Mouse (Mus musculus) liver, adult 2 months (tissue): ENCODE data around the gene Ripor2.

Experiments used
- CTCF ChIP-seq: fragments of 200-500 bp; IDR thresholded peaks from 2 replicates; pipeline ENCODE4 v1.5.1; 2011; ENCODE audit warnings: low read depth, low read length, control low read depth
- POLR2A ChIP-seq: fragments of 200-500 bp; IDR thresholded peaks from 2 replicates; pipeline ENCODE4 v1.6.1; 2011; ENCODE audit warnings: low read length, control low read depth; ENCODE audit not compliant: insufficient read depth; ENCODE audit errors: extremely low read depth

- TF ChIP-seq POLR2A (no peak), CTCF (no peak)
These were observed 45.3 kb upstream of the Ripor2 start for GRCm38 (mm10) chr13:24536531-24537167.
